ENCODE assay signal across 30 mouse cellular contexts in the genomic region with DNA sequence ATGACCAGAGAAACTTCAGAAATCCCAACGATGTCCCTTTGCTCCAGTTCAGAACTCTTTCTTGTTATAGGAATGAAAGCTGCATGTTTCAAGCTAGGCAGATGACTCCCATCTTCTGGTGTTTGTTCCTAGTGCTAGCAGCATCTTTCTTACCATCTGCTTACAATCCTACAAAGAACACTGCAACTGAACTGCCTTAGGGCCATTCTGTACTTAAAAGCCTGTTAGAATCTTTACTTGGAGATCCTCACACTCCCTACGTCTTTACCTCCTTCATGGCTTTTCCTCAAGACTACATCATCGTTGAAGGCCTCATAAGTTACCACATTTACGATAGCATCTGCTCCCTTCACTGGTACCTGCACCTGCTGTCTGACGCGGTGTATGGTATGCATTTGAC. TPM values are rescaled to one million over a fixed set of nuclear protein-coding genes. Genes with fewer than 3 reads are reported as not detected.
DNase-seq lines count a peak whose midpoint lies in the region; ATAC-seq and TF ChIP-seq lines count a peak whose summit lies in the region.
"Had no signal": no experiment of that assay in that cellular context is flagged by ENCODE, and none has a peak within 500 bp of the region (broad histone marks: within the 10 kb centered on the region; RNA-seq: fewer than 3 reads in every experiment).

No protein-coding gene starts in this region.

- TF ChIP-seq CTCF in forebrain, postnatal 0 days (IDR thresholded peaks at IDR 0.05; ENCODE audit: low read depth) = no peak
- no peak for TF ChIP-seq CTCF in layer of hippocampus, adult 2 months (conservative IDR thresholded peaks at IDR 0.05)

- no peak for DNase-seq in forebrain, postnatal 0 days
- no peak for DNase-seq in forebrain, embryonic 14.5 days (ENCODE audit: low spot score)
- peak; percentile 13 for DNase-seq in layer of hippocampus, adult 11-12 months (ENCODE audit: low spot score)
- DNase-seq in layer of hippocampus, postnatal 10 days (ENCODE audit: low spot score in 2 of 2) = no peak
- DNase-seq in layer of hippocampus, adult 2 months (ENCODE audit: low spot score in 2 of 2) = peak in 1 of 2 experiments; percentile 16
- no peak for DNase-seq in layer of hippocampus, postnatal 25 days (ENCODE audit: extremely low spot score in 1 of 2, low spot score in 1 of 2)
- DNase-seq in brain, adult 2 months (ENCODE audit: low read depth, low spot score) = peak; percentile 40
- DNase-seq in thymus, postnatal 0 days (ENCODE audit: low spot score) = no peak
- DNase-seq: adrenal gland, adult 8-10 months; adrenal gland, postnatal 14 days; adrenal gland, postnatal 36 days; B cell, adult 2 months; cerebellum, adult 11 months; cerebellum, adult 18-20 months; cerebellum, adult 8-10 months; cerebellum, adult 9-11 months; cerebellum, postnatal 14 days; cerebellum, postnatal 36 days; embryo, embryonic 11 days had no signal

- no peak overlapping the region for H3K27ac ChIP-seq in forebrain, postnatal 0 days (ENCODE audit: low read depth, low read length)
- H3K27ac ChIP-seq in forebrain, embryonic 14.5 days (ENCODE audit: low read depth, low read length) = no peak overlapping the region
- peak overlapping the region; percentile 65; the same call in 1 of the 2 replicates for H3K27ac ChIP-seq in layer of hippocampus, adult 2 months
- H3K27ac ChIP-seq: embryonic facial prominence, embryonic 13.5 days; embryonic facial prominence, embryonic 15.5 days; forebrain, embryonic 10.5 days; forebrain, embryonic 12.5 days; forebrain, embryonic 15.5 days had no signal

- ATAC-seq in forebrain, postnatal 0 days = peak; percentile 29
- ATAC-seq in forebrain, embryonic 14.5 days = no peak
- ATAC-seq: activated CD4-positive, CD25-positive, alpha-beta regulatory T cell, adult 4 months; CD4-positive, CD25-positive, alpha-beta regulatory T cell, adult 4 months; forebrain, embryonic 15.5 days; Patski had no signal

- no peaks in the 10 kb centered on the region for H3K4me1 ChIP-seq in forebrain, postnatal 0 days (ENCODE audit: insufficient read depth)
- H3K4me1 ChIP-seq in forebrain, embryonic 14.5 days (ENCODE audit: control insufficient read depth, insufficient read depth, low read length) = no peaks in the 10 kb centered on the region
- H3K4me1 ChIP-seq: embryonic facial prominence, embryonic 13.5 days; embryonic facial prominence, embryonic 15.5 days; forebrain, embryonic 10.5 days; forebrain, embryonic 12.5 days; forebrain, embryonic 15.5 days had no signal

- no peak overlapping the region for H3K4me2 ChIP-seq in forebrain, postnatal 0 days (ENCODE audit: low read depth)
- H3K4me2 ChIP-seq in forebrain, embryonic 14.5 days (ENCODE audit: low read length) = no peak overlapping the region
- H3K4me2 ChIP-seq: embryonic facial prominence, embryonic 13.5 days; embryonic facial prominence, embryonic 15.5 days; forebrain, embryonic 12.5 days; forebrain, embryonic 15.5 days had no signal

- no peaks in the 10 kb centered on the region for H3K9me3 ChIP-seq in forebrain, postnatal 0 days (ENCODE audit: low read length)
- H3K9me3 ChIP-seq in forebrain, embryonic 14.5 days (replicated peaks; ENCODE audit: control insufficient read depth, low read length) = no peaks in the 10 kb centered on the region
- H3K9me3 ChIP-seq: embryonic facial prominence, embryonic 13.5 days; embryonic facial prominence, embryonic 15.5 days; forebrain, embryonic 10.5 days; forebrain, embryonic 12.5 days; forebrain, embryonic 15.5 days; G1E had no signal

- H3K27me3 ChIP-seq in forebrain, postnatal 0 days (ENCODE audit: insufficient read depth, low read length) = no peaks in the 10 kb centered on the region
- no peaks in the 10 kb centered on the region for H3K27me3 ChIP-seq in forebrain, embryonic 14.5 days (replicated peaks; ENCODE audit: control insufficient read depth, insufficient read depth, low read length)
- H3K27me3 ChIP-seq: CH12.LX; embryonic facial prominence, embryonic 13.5 days; embryonic facial prominence, embryonic 15.5 days; forebrain, embryonic 12.5 days; forebrain, embryonic 15.5 days; Patski had no signal

- no peaks in the 10 kb centered on the region for H3K36me3 ChIP-seq in forebrain, postnatal 0 days (ENCODE audit: insufficient read depth)
- no peaks in the 10 kb centered on the region for H3K36me3 ChIP-seq in forebrain, embryonic 14.5 days (ENCODE audit: control insufficient read depth, insufficient read depth, low read length)
- H3K36me3 ChIP-seq: embryonic facial prominence, embryonic 13.5 days; embryonic facial prominence, embryonic 15.5 days; forebrain, embryonic 10.5 days; forebrain, embryonic 12.5 days; forebrain, embryonic 15.5 days; G1E had no signal

- WGBS in forebrain, postnatal 0 days = 92% methylated on average over 6 of the region's 6 CpGs
- 95% methylated on average over 6 of the region's 6 CpGs for WGBS in forebrain, embryonic 14.5 days

- H3K9ac ChIP-seq in forebrain, postnatal 0 days = no peak overlapping the region
- H3K9ac ChIP-seq in forebrain, embryonic 14.5 days (ENCODE audit: low read length) = no peak overlapping the region
- H3K9ac ChIP-seq: embryonic facial prominence, embryonic 13.5 days; embryonic facial prominence, embryonic 15.5 days; forebrain, embryonic 12.5 days; forebrain, embryonic 15.5 days had no signal

- no peak overlapping the region for H3K4me3 ChIP-seq in forebrain, postnatal 0 days (ENCODE audit: low read depth, low read length)
- H3K4me3 ChIP-seq in forebrain, embryonic 14.5 days (ENCODE audit: low read depth, low read length) = no peak overlapping the region
- H3K4me3 ChIP-seq in layer of hippocampus, adult 2 months = no peak overlapping the region
- H3K4me3 ChIP-seq: embryonic facial prominence, embryonic 13.5 days; embryonic facial prominence, embryonic 15.5 days; erythroblast, embryonic 14.5 days; forebrain, embryonic 10.5 days; forebrain, embryonic 12.5 days; forebrain, embryonic 15.5 days had no signal

RNA-seq across cellular contexts. Expression of a gene that starts 48.6 kb away (rescaled TPM):
- total RNA-seq in forebrain, postnatal 0 days (2014; rRNA removed) = 0.85 and 5.7 TPM in 2 replicates
- 0.77 and 0.86 TPM in 2 replicates for polyA plus RNA-seq in forebrain, postnatal 0 days (2015; fragmentation: Nextera tagmentation; extraction: Ambion mirVana)
- polyA plus RNA-seq in forebrain, embryonic 14.5 days (2014; fragmentation: Nextera tagmentation; extraction: Ambion mirVana) = 0.25 TPM in 2 replicates
- total RNA-seq in layer of hippocampus, postnatal 10 days (2021) = 1 to 10 TPM; 5.7 to 6.8 TPM
- 10 to 100 TPM; 15.8 to 19.7 TPM for total RNA-seq in layer of hippocampus, adult 2 months (2021)
- total RNA-seq in layer of hippocampus, postnatal 25 days (2021) = 10 to 100 TPM; 11.0 to 11.7 TPM
- 1.1 TPM in 2 replicates for polyA plus RNA-seq in thymus, postnatal 0 days (2015; fragmentation: Nextera tagmentation; extraction: Ambion mirVana)

Comparison
In these comparisons a context has a peak if more than half of its experiments do, and no peak if none do; other contexts are left out.
1. DNase-seq: peak in layer of hippocampus, adult 11-12 months (single experiment) and brain, adult 2 months (single experiment); none in forebrain, postnatal 0 days (single experiment), forebrain, embryonic 14.5 days (single experiment), layer of hippocampus, postnatal 10 days (0 of 2), layer of hippocampus, postnatal 25 days (0 of 2) and thymus, postnatal 0 days (single experiment).